Mouse (Mus musculus) ovary, adult 2 months (tissue): Measurements from ENCODE around the gene Olfr1086. TPM values are rescaled to one million over a fixed set of nuclear protein-coding genes. Genes with fewer than 3 reads are reported as not detected.

Experiments used
- polyA plus RNA-seq: library from polyadenylated mRNA; depleted of rRNA; stranded (reverse); fragments of >200 nt; gene quantifications from 2 replicates; pipeline ENCODE4 v1.2.3, GENCODE M21; 2012; rRNA removed

Olfr1086 gene
- not detected in 2 replicates for polyA plus RNA-seq

GRCm38 (mm10) chr2:86679992-86680391, at the start of gene Olfr1086:
Gene Olfr1086, minus strand, starts transcription at chr2:86680092.

GRCm38 (mm10) chr2:86698295-86698694, 18.4 kb upstream of the Olfr1086 start, which contains the start of gene Olfr1087:
Gene Olfr1087, minus strand, starts transcription at chr2:86698395.

GRCm38 (mm10) chr2:86661919-86662318, 18.0 kb downstream of the Olfr1086 start, which contains the start of gene Olfr1085:
Gene Olfr1085, minus strand, starts transcription at chr2:86662019.

GRCm38 (mm10) chr2:86639625-86640024, 40.3 kb downstream of the Olfr1086 start, which contains the start of gene Olfr1084:
Gene Olfr1084, minus strand, starts transcription at chr2:86639725.

Other genes starting within 250 kb of the Olfr1086 start
- not detected in 2 replicates for gene Olfr1065, start 229.5 kb downstream of the Olfr1086 start, polyA plus RNA-seq
- gene Olfr1066, start 223.8 kb downstream of the Olfr1086 start, polyA plus RNA-seq, result not detected in 2 replicates
- gene Olfr228, start 192.7 kb downstream of the Olfr1086 start, polyA plus RNA-seq, result not detected in 2 replicates
- not detected in 2 replicates for gene Olfr1076, start 171.6 kb downstream of the Olfr1086 start, polyA plus RNA-seq
- not detected in 2 replicates for gene Olfr1079, start 137.6 kb downstream of the Olfr1086 start, polyA plus RNA-seq
- gene Olfr1080, start 121.9 kb downstream of the Olfr1086 start, polyA plus RNA-seq, result not detected in 2 replicates
- not detected in 2 replicates for gene Olfr1082, start 81.1 kb downstream of the Olfr1086 start, polyA plus RNA-seq
- gene Olfr1084, start 40.4 kb downstream of the Olfr1086 start, polyA plus RNA-seq, result not detected in 2 replicates
- gene Olfr1085, start 18.1 kb downstream of the Olfr1086 start, polyA plus RNA-seq, result not detected in 2 replicates
- not detected in 2 replicates for gene Olfr1087, start 18.3 kb upstream of the Olfr1086 start, polyA plus RNA-seq
- gene Olfr1089, start 53.6 kb upstream of the Olfr1086 start, polyA plus RNA-seq, result not detected in 2 replicates
- gene Olfr1090, start 78.9 kb upstream of the Olfr1086 start, polyA plus RNA-seq, result not detected in 2 replicates
- gene Olfr1093, start 102.4 kb upstream of the Olfr1086 start, polyA plus RNA-seq, result not detected in 2 replicates
- gene Olfr141, start 129.9 kb upstream of the Olfr1086 start, polyA plus RNA-seq, result not detected in 2 replicates
- not detected in 2 replicates for gene Olfr1094, start 144.6 kb upstream of the Olfr1086 start, polyA plus RNA-seq
- gene Olfr1095, start 171.6 kb upstream of the Olfr1086 start, polyA plus RNA-seq, result not detected in 2 replicates
- gene Gm13723, start 194.7 kb upstream of the Olfr1086 start, polyA plus RNA-seq, result not detected in 2 replicates
- gene Olfr1097, start 212.1 kb upstream of the Olfr1086 start, polyA plus RNA-seq, result not detected in 2 replicates
- gene Olfr1098, start 244.5 kb upstream of the Olfr1086 start, polyA plus RNA-seq, result not detected in 2 replicates